Comparison of ENCODE assay signal across 34 mouse cellular contexts in genomic region chr11:54427138-54427537, GRCm38 (mm10). TPM values are rescaled to one million over a fixed set of nuclear protein-coding genes. Genes with fewer than 3 reads are reported as not detected.
DNase-seq lines count a peak whose midpoint lies in the region; ATAC-seq and TF ChIP-seq lines count a peak whose summit lies in the region.
"Had no signal": no experiment of that assay in that cellular context is flagged by ENCODE, and none has a peak within 500 bp of the region (broad histone marks: within the 10 kb centered on the region; RNA-seq: fewer than 3 reads in every experiment).

No protein-coding gene starts in this region.

- WGBS in kidney, postnatal 0 days = 74% methylated on average over 2 of the region's 2 CpGs
- 57% methylated on average over 2 of the region's 2 CpGs for WGBS in kidney, embryonic 15.5 days
- 27% methylated on average over 2 of the region's 2 CpGs for WGBS in limb, embryonic 13.5 days

- no peak overlapping the region for H3K9ac ChIP-seq in kidney, postnatal 0 days (ENCODE audit: low read depth, low read length)
- H3K9ac ChIP-seq in kidney, embryonic 15.5 days = no peak overlapping the region
- no peak overlapping the region for H3K9ac ChIP-seq in limb, embryonic 13.5 days
- H3K9ac ChIP-seq: embryonic facial prominence, embryonic 12.5 days; forebrain, embryonic 13.5 days; neural tube, embryonic 12.5 days had no signal

- H3K9me3 ChIP-seq in kidney, postnatal 0 days (replicated peaks; ENCODE audit: low read length) = no peaks in the 10 kb centered on the region
- H3K9me3 ChIP-seq in kidney, embryonic 15.5 days (replicated peaks) = no peaks in the 10 kb centered on the region
- H3K9me3 ChIP-seq in limb, embryonic 13.5 days = no peaks in the 10 kb centered on the region
- H3K9me3 ChIP-seq: embryonic facial prominence, embryonic 12.5 days; forebrain, embryonic 13.5 days; neural tube, embryonic 12.5 days had no signal

- DNase-seq in kidney, postnatal 0 days (ENCODE audit: low spot score) = peak; percentile 33
- DNase-seq in NIH3T3 (ENCODE audit: low read depth) = peak; percentile 53
- no peak for DNase-seq in thymus, postnatal 10 days (ENCODE audit: low spot score in 2 of 2)
- no peak for DNase-seq in heart, adult 9 months (ENCODE audit: low spot score in 2 of 2)
- DNase-seq: adrenal gland, adult 2 months; cerebellum, adult 9-10 months; cerebellum, postnatal 36 days; gastrocnemius, postnatal 25 days; kidney, adult 18-20 months; kidney, postnatal 4 days; lung, postnatal 36 days; right cerebral cortex, adult 18-20 months; thymus, adult 18-20 months; thymus, postnatal 36 days had no signal

- ATAC-seq in kidney, postnatal 0 days (replicated peaks; ENCODE audit: low FRiP score, low read depth) = no peak
- no peak for ATAC-seq in kidney, embryonic 15.5 days (replicated peaks; ENCODE audit: low FRiP score)
- peak; percentile 44; the same call in 1 of the 2 replicates for ATAC-seq in limb, embryonic 13.5 days (ENCODE audit: low FRiP score, low read depth)
- ATAC-seq: forebrain, embryonic 13.5 days; hindbrain, embryonic 16.5 days; midbrain, embryonic 16.5 days had no signal

- H3K4me3 ChIP-seq in kidney, postnatal 0 days (replicated peaks; ENCODE audit: low read depth, low read length) = no peak overlapping the region
- no peak overlapping the region for H3K4me3 ChIP-seq in kidney, embryonic 15.5 days (replicated peaks)
- no peak overlapping the region for H3K4me3 ChIP-seq in limb, embryonic 13.5 days
- H3K4me3 ChIP-seq: embryonic facial prominence, embryonic 12.5 days; forebrain, embryonic 13.5 days; myocyte; neural tube, embryonic 12.5 days had no signal

- no peak overlapping the region for H3K4me2 ChIP-seq in kidney, postnatal 0 days (ENCODE audit: low read length)
- H3K4me2 ChIP-seq in kidney, embryonic 15.5 days = no peak overlapping the region
- no peak overlapping the region for H3K4me2 ChIP-seq in limb, embryonic 13.5 days (replicated peaks)
- H3K4me2 ChIP-seq: embryonic facial prominence, embryonic 12.5 days; forebrain, embryonic 13.5 days; liver, embryonic 11.5 days; midbrain, embryonic 11.5 days; neural tube, embryonic 12.5 days had no signal

- H3K4me1 ChIP-seq in kidney, postnatal 0 days (replicated peaks; ENCODE audit: insufficient read depth, low read length) = no peaks in the 10 kb centered on the region
- H3K4me1 ChIP-seq in kidney, embryonic 15.5 days = no peaks in the 10 kb centered on the region
- peaks cover 18% of the 10 kb centered on the region for H3K4me1 ChIP-seq in limb, embryonic 13.5 days
- H3K4me1 ChIP-seq: forebrain, embryonic 13.5 days; neural tube, embryonic 12.5 days had no signal

- H3K27me3 ChIP-seq in kidney, postnatal 0 days (ENCODE audit: insufficient read depth, low read length) = no peaks in the 10 kb centered on the region
- no peaks in the 10 kb centered on the region for H3K27me3 ChIP-seq in kidney, embryonic 15.5 days
- H3K27me3 ChIP-seq in limb, embryonic 13.5 days = no peaks in the 10 kb centered on the region
- H3K27me3 ChIP-seq: embryonic facial prominence, embryonic 12.5 days; forebrain, embryonic 13.5 days; neural tube, embryonic 12.5 days had no signal

- H3K27ac ChIP-seq in kidney, postnatal 0 days = no peak overlapping the region
- no peak overlapping the region for H3K27ac ChIP-seq in kidney, embryonic 15.5 days
- no peak overlapping the region; the same call in 1 of the 2 replicates for H3K27ac ChIP-seq in limb, embryonic 13.5 days
- H3K27ac ChIP-seq: embryonic facial prominence, embryonic 12.5 days; forebrain, embryonic 13.5 days; neural tube, embryonic 12.5 days; stomach, postnatal 0 days had no signal

- no peak for TF ChIP-seq CTCF in kidney, postnatal 0 days (IDR thresholded peaks at IDR 0.05; ENCODE audit: low read depth)

- no peaks in the 10 kb centered on the region for H3K36me3 ChIP-seq in kidney, postnatal 0 days (ENCODE audit: insufficient read depth, low read length)
- H3K36me3 ChIP-seq in kidney, embryonic 15.5 days = no peaks in the 10 kb centered on the region
- H3K36me3 ChIP-seq in limb, embryonic 13.5 days = no peaks in the 10 kb centered on the region
- H3K36me3 ChIP-seq: embryonic facial prominence, embryonic 12.5 days; neural tube, embryonic 12.5 days had no signal

RNA-seq across cellular contexts. Expression of gene Fnip1, which starts 10.9 kb away (rescaled TPM):
- polyA plus RNA-seq in kidney, postnatal 0 days (2015; fragmentation: Nextera tagmentation; extraction: Ambion mirVana) = 8.0 and 8.3 TPM in 2 replicates
- 9.5 and 9.8 TPM in 2 replicates for polyA plus RNA-seq in kidney, embryonic 15.5 days (2015; fragmentation: Nextera tagmentation; extraction: Ambion mirVana)
- 10.3 and 11.6 TPM in 2 replicates for polyA plus RNA-seq in limb, embryonic 13.5 days (2015; fragmentation: Nextera tagmentation; extraction: Ambion mirVana)

RNA-seq across cellular contexts. Expression of gene Meikin, which starts 56.7 kb away (rescaled TPM):
- not detected in 2 replicates for polyA plus RNA-seq in kidney, postnatal 0 days (2015; fragmentation: Nextera tagmentation; extraction: Ambion mirVana)
- polyA plus RNA-seq in kidney, embryonic 15.5 days (2015; fragmentation: Nextera tagmentation; extraction: Ambion mirVana) = not detected in 2 replicates
- polyA plus RNA-seq in limb, embryonic 13.5 days (2015; fragmentation: Nextera tagmentation; extraction: Ambion mirVana) = not detected in 2 replicates
- polyA plus RNA-seq: activated CD4-positive, CD25-positive, alpha-beta regulatory T cell, adult 4 months; adrenal gland, adult 2 months; C2C12; embryonic facial prominence, embryonic 12.5 days; forebrain, embryonic 13.5 days; heart, embryonic 14.5 days; hindbrain, embryonic 11.5 days; hindbrain, embryonic 16.5 days; intestine, embryonic 14.5 days; kidney, embryonic 16.5 days; liver, embryonic 11.5 days; liver, embryonic 16.5 days; lung, embryonic 16.5 days; midbrain, embryonic 11.5 days; midbrain, embryonic 16.5 days; myocyte; neural tube, embryonic 12.5 days; spleen, adult 2 months had no signal

Comparison
In these comparisons a context has a peak if more than half of its experiments do, and no peak if none do; other contexts are left out.
1. DNase-seq: peak in kidney, postnatal 0 days (single experiment) and NIH3T3 (single experiment); none in thymus, postnatal 10 days (0 of 2) and heart, adult 9 months (0 of 2).